Mouse (Mus musculus) E14TG2a.4 (cell line): Measurements from ENCODE around the gene Cobll1.

Experiments used
- H3K27me3 ChIP-seq: 2 replicates; pipeline ENCODE4 v1.6.1; 2014; ENCODE audit warnings: low read length, control low read depth; ENCODE audit not compliant: insufficient read depth
- H3K36me3 ChIP-seq: 2 replicates; pipeline ENCODE4 v1.6.1; 2014; ENCODE audit warnings: low read length, control low read depth; ENCODE audit not compliant: insufficient read depth
- H3K4me1 ChIP-seq: replicated peaks from 2 replicates; pipeline ENCODE4 v1.6.1; 2014; ENCODE audit warnings: low read depth, low read length, control low read depth
- H3K4me3 ChIP-seq: replicated peaks from 2 replicates; pipeline ENCODE4 v1.5.1; 2014; ENCODE audit warnings: mild to moderate bottlenecking, low read length
- H3K9me3 ChIP-seq: 2 replicates; pipeline ENCODE4 v1.6.1; 2014; ENCODE audit warnings: low read length, control low read depth
- CTCF ChIP-seq: conservative IDR thresholded peaks from 2 replicates; pipeline ENCODE4 v1.5.1; 2014; ENCODE audit warnings: low read length
- NANOG ChIP-seq: IDR thresholded peaks from 2 replicates; pipeline ENCODE4 v1.6.1; 2014; ENCODE audit warnings: borderline replicate concordance, low read length, mixed read lengths
- POU5F1 ChIP-seq: IDR thresholded peaks from 2 replicates; pipeline ENCODE4 v1.6.1; 2014; ENCODE audit warnings: low read length, borderline replicate concordance

The Cobll1 gene

DNA sequence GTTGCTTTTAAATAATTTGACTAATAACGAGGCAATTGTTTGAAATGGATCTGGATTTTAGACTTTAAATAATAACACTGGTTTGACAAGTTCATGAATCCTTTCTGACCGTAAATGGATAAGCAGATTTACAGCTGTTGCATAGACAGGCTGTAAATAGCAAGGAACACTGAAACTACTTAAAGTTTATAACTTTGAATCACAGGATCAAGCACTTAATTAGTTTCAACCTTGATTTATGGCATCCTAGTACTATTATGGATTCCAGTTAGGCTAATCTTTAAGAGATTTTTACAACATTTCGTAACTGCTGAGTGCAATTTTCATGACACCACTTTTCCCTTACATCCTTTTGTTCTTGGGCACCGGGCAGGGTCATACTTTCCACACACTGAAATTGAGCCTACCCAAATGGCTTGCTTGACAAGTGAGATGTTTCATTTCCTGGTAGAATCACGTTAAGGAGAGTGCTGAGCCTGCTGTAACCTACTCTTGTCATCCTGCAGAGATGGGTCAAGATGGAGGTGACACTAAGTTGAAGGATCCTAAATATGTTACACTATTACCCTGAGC lies 1.1 kb upstream of the Cobll1 start:
- Histone ChIP-seq H3K9me3 (no peaks in the 10 kb centered on the region; the same call in 1 of the 2 replicates), H3K36me3 (no peaks in the 10 kb centered on the region), H3K4me1 (peaks cover 14% of the 10 kb centered on the region), H3K27me3 (peaks cover 57% of the 10 kb centered on the region), H3K4me3 (no peak overlapping the region)
- TF ChIP-seq CTCF (no peak), POU5F1 (no peak), NANOG (no peak)

DNA sequence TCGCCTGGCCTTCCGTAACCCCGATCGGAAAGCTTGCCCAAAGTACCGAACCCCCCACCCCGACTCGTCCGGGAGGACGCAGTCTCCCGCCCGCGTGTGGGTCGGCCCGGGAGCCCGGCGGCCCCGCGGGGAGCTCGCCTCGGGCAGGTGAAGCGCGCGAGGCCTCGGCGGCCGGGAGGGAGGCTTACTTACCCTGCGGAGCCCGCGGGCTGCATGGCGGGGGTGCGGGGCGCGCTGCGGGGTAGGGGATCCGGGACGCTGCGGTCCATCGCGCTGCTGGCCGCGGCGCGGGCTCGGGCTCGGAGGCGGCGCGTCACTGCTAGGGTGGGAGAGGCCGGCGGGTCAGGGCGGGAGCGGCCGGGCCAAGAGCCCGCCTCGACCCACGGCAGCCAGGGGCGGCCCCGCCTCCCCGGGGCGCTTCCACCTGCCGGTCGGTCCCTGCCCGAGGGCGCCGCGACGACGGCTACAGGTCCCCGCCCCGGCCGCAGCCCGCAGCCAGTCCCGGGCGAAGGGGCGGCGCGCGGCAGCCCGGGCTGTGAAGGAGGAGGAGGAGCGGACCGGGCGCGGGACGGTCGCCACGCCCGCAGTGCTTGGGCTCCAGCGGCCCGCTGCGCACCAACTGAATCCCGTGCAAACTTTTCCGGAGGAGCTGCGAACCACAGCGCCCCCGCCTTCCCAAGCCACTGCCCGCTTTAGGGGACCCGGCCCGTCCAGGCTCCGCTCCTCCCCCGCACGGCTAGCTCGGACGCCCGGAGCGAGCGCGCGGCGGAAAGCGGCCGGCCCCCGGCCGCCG lies 836 bp downstream of the Cobll1 start:
- Histone ChIP-seq H3K4me1 (peaks cover 14% of the 10 kb centered on the region), H3K36me3 (no peaks in the 10 kb centered on the region), H3K4me3 (peak overlapping the region; percentile 85), H3K27me3 (peaks cover 54% of the 10 kb centered on the region), H3K9me3 (no peaks in the 10 kb centered on the region; the same call in 1 of the 2 replicates)
- TF ChIP-seq CTCF (no peak), NANOG (no peak), POU5F1 (no peak)

DNA sequence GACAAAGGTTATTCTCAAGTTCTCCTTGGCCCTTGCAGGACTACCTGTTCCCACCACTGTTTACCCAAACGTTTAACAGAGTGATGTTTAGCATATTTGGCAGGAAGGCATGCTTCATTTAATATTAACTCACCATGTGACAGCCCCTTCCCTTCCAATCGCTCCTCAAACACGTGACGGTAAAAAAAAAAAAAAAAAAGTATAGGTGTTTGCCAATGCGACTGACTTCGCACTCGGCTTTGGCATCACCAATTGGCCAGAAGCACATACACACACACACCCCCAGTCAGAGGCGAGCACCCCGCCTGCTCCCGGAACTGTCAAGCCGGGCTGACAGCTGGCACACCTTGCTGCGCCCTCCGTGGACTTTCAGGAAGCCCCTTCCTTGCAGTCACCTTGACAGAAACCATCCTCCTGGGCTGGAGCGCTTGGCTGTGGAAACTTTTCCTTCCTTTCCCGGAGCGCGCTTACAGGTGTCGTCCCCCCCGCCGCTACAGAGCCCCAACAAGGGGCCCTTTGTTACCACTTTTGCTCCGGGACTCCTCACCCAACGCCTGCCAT lies 1.5 kb downstream of the Cobll1 start:
- peaks cover 14% of the 10 kb centered on the region for H3K4me1 ChIP-seq
- H3K36me3 ChIP-seq, result no peaks in the 10 kb centered on the region
- H3K4me3 ChIP-seq, result peak overlapping the region; percentile 85
- TF ChIP-seq POU5F1 (no peak), NANOG (no peak), CTCF (no peak)
- H3K27me3 ChIP-seq, result peaks cover 54% of the 10 kb centered on the region
- H3K9me3 ChIP-seq, result no peaks in the 10 kb centered on the region; the same call in 1 of the 2 replicates

DNA sequence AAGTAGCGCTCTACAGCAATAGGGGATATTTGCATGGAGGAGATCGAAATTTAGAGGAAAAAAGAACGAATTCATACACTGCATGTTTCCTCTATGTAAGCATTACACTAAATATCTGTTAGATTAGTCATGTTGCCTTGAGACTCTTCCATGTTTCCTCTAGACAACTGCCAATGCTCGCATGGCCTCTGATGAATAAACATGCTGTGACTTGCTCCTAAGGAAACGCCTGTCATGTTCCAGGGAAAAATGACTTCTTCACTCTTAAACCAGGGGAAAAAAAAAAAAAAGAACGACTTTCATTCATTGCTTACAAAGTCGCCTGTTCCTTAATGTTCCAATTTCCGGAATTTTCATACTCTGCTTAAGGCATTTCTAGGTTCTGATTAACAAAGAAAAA lies 2.1 kb downstream of the Cobll1 start:
- Histone ChIP-seq H3K36me3 (no peaks in the 10 kb centered on the region), H3K9me3 (no peaks in the 10 kb centered on the region; the same call in 1 of the 2 replicates), H3K27me3 (peaks cover 54% of the 10 kb centered on the region), H3K4me1 (peaks cover 14% of the 10 kb centered on the region), H3K4me3 (no peak overlapping the region)
- TF ChIP-seq NANOG, result no peak
- TF ChIP-seq CTCF, result no peak
- TF ChIP-seq POU5F1, result no peak

DNA sequence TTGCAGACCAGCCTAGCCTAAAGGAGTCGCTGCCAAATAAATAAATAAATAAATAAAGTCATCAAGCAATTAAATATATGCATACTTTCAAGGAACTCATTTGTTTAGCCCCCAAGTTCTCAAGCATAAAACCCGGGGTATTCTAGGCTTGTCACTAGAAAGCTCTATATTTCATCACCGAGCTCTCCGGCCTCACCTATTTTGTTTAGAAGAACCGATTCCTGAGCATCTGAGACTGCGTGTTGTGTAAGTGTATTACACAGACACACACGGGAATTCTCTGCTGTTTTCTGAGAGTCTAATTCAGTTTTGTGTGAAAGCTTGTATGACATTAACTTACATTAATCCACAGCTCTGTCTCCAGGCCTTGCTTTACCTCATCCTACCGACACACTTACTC lies 2.6 kb downstream of the Cobll1 start:
- Histone ChIP-seq H3K36me3 (no peaks in the 10 kb centered on the region), H3K27me3 (peaks cover 49% of the 10 kb centered on the region), H3K9me3 (no peaks in the 10 kb centered on the region), H3K4me3 (no peak overlapping the region), H3K4me1 (peaks cover 14% of the 10 kb centered on the region)
- TF ChIP-seq POU5F1 (no peak), NANOG (no peak), CTCF (no peak)

DNA sequence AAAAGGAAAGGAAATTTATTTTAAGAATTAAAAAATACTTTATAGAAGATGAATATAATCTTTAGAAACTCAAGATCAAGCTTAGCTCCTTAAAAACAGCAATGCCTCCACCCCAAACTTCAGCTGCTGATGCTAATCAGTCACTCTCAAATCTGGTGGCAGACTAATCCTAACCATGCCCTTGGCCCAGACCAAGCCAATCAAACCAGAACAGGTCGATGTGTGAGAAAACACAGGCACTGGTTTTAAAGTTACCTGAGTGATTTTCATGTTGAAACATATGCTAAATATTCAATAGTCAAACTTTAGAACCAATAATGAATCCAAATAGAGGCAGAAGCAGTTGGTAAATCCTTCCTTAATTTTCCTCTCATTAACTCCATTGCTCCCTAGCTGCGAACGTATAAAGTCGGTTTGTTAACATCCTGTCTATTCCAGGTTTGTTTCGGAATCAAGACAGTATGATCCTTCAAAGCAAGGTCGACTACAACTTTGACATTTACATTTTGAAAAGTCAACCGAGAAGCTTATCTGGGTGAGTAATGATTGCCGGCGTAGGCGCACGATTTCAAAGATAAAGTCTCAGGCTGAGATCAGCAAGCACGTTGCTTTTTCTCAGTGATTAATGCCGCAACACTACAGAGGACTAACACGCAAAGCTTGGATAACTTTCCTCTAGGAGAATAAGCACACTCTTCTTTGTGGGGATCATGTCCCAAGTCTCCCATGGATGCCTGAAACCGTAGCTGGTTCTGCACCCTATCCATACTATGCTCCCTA lies 6.3 kb downstream of the Cobll1 start:
- H3K9me3 ChIP-seq, result no peaks in the 10 kb centered on the region
- H3K27me3 ChIP-seq, result peaks cover 18% of the 10 kb centered on the region
- no peak overlapping the region for H3K4me3 ChIP-seq
- no peak for TF ChIP-seq NANOG
- TF ChIP-seq CTCF, result no peak
- TF ChIP-seq POU5F1, result no peak
- H3K36me3 ChIP-seq, result no peaks in the 10 kb centered on the region
- H3K4me1 ChIP-seq, result peaks cover 7% of the 10 kb centered on the region; the same call in 1 of the 2 replicates

DNA sequence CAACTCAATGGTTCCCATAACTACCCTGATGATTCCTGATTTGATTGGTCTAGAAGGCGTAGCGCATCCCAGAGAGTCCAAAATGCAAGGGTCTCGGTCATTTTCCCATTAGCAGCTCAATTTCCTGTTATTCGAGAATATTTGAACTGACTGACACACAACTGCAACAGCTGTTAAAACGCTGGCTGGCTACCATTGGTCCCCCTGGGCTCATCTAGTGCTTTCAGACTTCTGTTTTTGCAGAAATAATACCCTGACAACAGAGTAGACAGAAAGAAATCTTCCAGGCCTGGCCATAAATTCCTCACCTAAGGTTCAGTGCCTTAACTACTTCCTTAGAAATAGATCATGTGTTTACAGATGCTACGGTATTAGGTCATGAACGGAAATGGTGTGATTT lies 10.8 kb downstream of the Cobll1 start:
- Histone ChIP-seq H3K4me1 (no peaks in the 10 kb centered on the region), H3K36me3 (no peaks in the 10 kb centered on the region), H3K4me3 (no peak overlapping the region), H3K9me3 (no peaks in the 10 kb centered on the region), H3K27me3 (no peaks in the 10 kb centered on the region)
- TF ChIP-seq POU5F1 (no peak), NANOG (no peak), CTCF (no peak)

DNA sequence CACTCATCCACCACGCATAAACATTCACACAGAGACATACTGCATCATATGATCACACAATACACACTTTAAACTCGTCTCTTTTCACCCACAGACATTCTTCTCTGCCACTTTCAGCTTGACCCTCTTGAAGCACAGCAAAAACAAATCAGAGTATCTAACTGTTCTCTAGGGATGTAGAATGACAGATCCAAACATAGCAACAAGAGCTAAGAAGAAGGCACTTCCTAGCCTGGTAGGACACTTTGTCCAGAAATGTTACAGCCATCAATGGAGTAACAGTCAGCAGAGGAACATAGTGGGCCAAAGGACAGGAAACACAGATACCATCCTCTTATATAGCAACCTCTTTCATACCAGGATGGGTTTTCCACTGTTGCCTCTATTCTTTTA lies 11.3 kb downstream of the Cobll1 start:
- no peaks in the 10 kb centered on the region for H3K4me1 ChIP-seq
- TF ChIP-seq POU5F1 (no peak), CTCF (no peak), NANOG (no peak)
- no peak overlapping the region for H3K4me3 ChIP-seq
- no peaks in the 10 kb centered on the region; the same call in 1 of the 2 replicates for H3K27me3 ChIP-seq
- H3K9me3 ChIP-seq, result no peaks in the 10 kb centered on the region
- H3K36me3 ChIP-seq, result no peaks in the 10 kb centered on the region
